Mouse (Mus musculus) CD4-positive, CD25-positive, alpha-beta regulatory T cell, adult 4 months (primary cell): ENCODE results near the gene 2410137M14Rik. TPM values are rescaled to one million over a fixed set of nuclear protein-coding genes. Genes with fewer than 3 reads are reported as not detected.
A peak's percentile ranks its signal among the peaks of the same experiment; 100 is the strongest.

Source experiments
- ATAC-seq: one replicate; pipeline ENCODE4 v1.8.0; 2017
- polyA plus RNA-seq, 2 experiments: library from polyadenylated mRNA; unstranded; fragments of 100-300 nt; shearing (Covaris generic); gene quantifications; one replicate each; pipeline ENCODE4 v1.2.1; 2017

The 2410137M14Rik gene
- polyA plus RNA-seq, 2 experiments from 2014 or later = not detected

GRCm38 (mm10) chr17:36948286-36948685 lies 32.8 kb downstream of the 2410137M14Rik start:
- no peak for ATAC-seq

GRCm38 (mm10) chr17:36947051-36947819 lies 33.8 kb downstream of the 2410137M14Rik start:
- ATAC-seq = no peak

- ATAC-seq = peak; percentile 57
These were observed 36.8 kb downstream of the 2410137M14Rik start for GRCm38 (mm10) chr17:36944121-36944775.

- ATAC-seq = no peak
These were observed 37.3 kb downstream of the 2410137M14Rik start for GRCm38 (mm10) chr17:36943691-36944090.

- ATAC-seq = peak; percentile 30
These were observed 38.1 kb downstream of the 2410137M14Rik start, which contains the start of gene Rnf39 for GRCm38 (mm10) chr17:36942791-36943471. TSS of gene Rnf39 (plus strand) at chr17:36942918.

- ATAC-seq = peak; percentile 79
These were observed 38.6 kb downstream of the 2410137M14Rik start for GRCm38 (mm10) chr17:36942391-36942790.

GRCm38 (mm10) chr17:36938056-36938455 lies 43.0 kb downstream of the 2410137M14Rik start:
- no peak for ATAC-seq

GRCm38 (mm10) chr17:36931806-36932205 lies 49.2 kb downstream of the 2410137M14Rik start:
- ATAC-seq = no peak

GRCm38 (mm10) chr17:36931130-36931529 lies 49.9 kb downstream of the 2410137M14Rik start:
- ATAC-seq = no peak

GRCm38 (mm10) chr17:36930233-36930632 lies 50.8 kb downstream of the 2410137M14Rik start:
- ATAC-seq = no peak

- ATAC-seq = no peak
These were observed 51.7 kb downstream of the 2410137M14Rik start for GRCm38 (mm10) chr17:36929236-36929932.

Other genes with a start within 250 kb of the 2410137M14Rik start
- gene H2-M10.5, start 208.3 kb downstream of the 2410137M14Rik start, polyA plus RNA-seq = not detected
- not detected for gene H2-M10.6, start 169.1 kb downstream of the 2410137M14Rik start, polyA plus RNA-seq
- 10 to 100 TPM; 76.3 to 99.4 TPM for gene Trim26, start 144.1 kb downstream of the 2410137M14Rik start, polyA plus RNA-seq
- gene Trim15, start 114.0 kb downstream of the 2410137M14Rik start, polyA plus RNA-seq = under 1 TPM in 1 of 2 experiments, not detected in 1; 0.79 TPM
- gene Trim10, start 111.7 kb downstream of the 2410137M14Rik start, polyA plus RNA-seq = under 1 TPM in 1 of 2 experiments, not detected in 1; 0.28 TPM
- gene Trim40, start 91.1 kb downstream of the 2410137M14Rik start, polyA plus RNA-seq = not detected
- not detected for gene Trim31, start 83.1 kb downstream of the 2410137M14Rik start, polyA plus RNA-seq
- gene Rnf39, start 38.3 kb downstream of the 2410137M14Rik start, polyA plus RNA-seq = not detected
- 100 to 1,000 TPM; 196 to 201 TPM for gene Ppp1r11, start 29.5 kb downstream of the 2410137M14Rik start, polyA plus RNA-seq
- gene Znrd1, start 22.7 kb downstream of the 2410137M14Rik start, polyA plus RNA-seq = 10 to 100 TPM; 67.9 to 82.1 TPM
- gene Znrd1as, start 22.6 kb downstream of the 2410137M14Rik start, polyA plus RNA-seq = 1 to 10 TPM; 5.5 to 8.2 TPM
- not detected for gene H2-M5, start 8.3 kb upstream of the 2410137M14Rik start, polyA plus RNA-seq
- gene Zfp57, start 19.9 kb upstream of the 2410137M14Rik start, polyA plus RNA-seq = not detected
- gene Mog, start 42.2 kb upstream of the 2410137M14Rik start, polyA plus RNA-seq = not detected
- gene Gabbr1, start 64.7 kb upstream of the 2410137M14Rik start, polyA plus RNA-seq = 1 to 10 TPM; 4.7 to 8.6 TPM
- under 1 TPM in 1 of 2 experiments, not detected in 1; 0.11 TPM for gene Olfr90, start 107.3 kb upstream of the 2410137M14Rik start, polyA plus RNA-seq
- gene Olfr91, start 117.0 kb upstream of the 2410137M14Rik start, polyA plus RNA-seq = not detected
- not detected for gene Olfr92, start 138.9 kb upstream of the 2410137M14Rik start, polyA plus RNA-seq
- gene Olfr93, start 180.3 kb upstream of the 2410137M14Rik start, polyA plus RNA-seq = not detected
- under 1 TPM in 1 of 2 experiments, not detected in 1; 0.70 TPM for gene Ubd, start 212.7 kb upstream of the 2410137M14Rik start, polyA plus RNA-seq
- not detected for gene Olfr94, start 219.8 kb upstream of the 2410137M14Rik start, polyA plus RNA-seq
- not detected for gene Olfr95, start 231.9 kb upstream of the 2410137M14Rik start, polyA plus RNA-seq
- gene Olfr96, start 238.9 kb upstream of the 2410137M14Rik start, polyA plus RNA-seq = not detected